Mouse (Mus musculus) hindbrain, embryonic 10.5 days (tissue): ENCODE data around the gene Sel1l3. TPM values are rescaled to one million over a fixed set of nuclear protein-coding genes. Genes with fewer than 3 reads are reported as not detected.

Source experiments
- DNase-seq: peaks from one replicate; pipeline ENCODE4 v3.0.0-alpha.2; 2017; ENCODE audit warnings: low spot score
- H3K27ac ChIP-seq: fragments of 300-500 bp; sonication (generic); 2 replicates; pipeline ENCODE4 v1.5.1; 2016; ENCODE audit warnings: mild to moderate bottlenecking, moderate library complexity
- H3K27me3 ChIP-seq: fragments of 300-500 bp; sonication (generic); 2 replicates; pipeline ENCODE4 v1.6.1; 2016; ENCODE audit warnings: mild to moderate bottlenecking; ENCODE audit not compliant: poor library complexity, insufficient read depth, severe bottlenecking
- H3K36me3 ChIP-seq: fragments of 300-500 bp; sonication (generic); 2 replicates; pipeline ENCODE4 v1.6.1; 2016; ENCODE audit warnings: mild to moderate bottlenecking, moderate library complexity
- H3K4me1 ChIP-seq: fragments of 300-500 bp; sonication (generic); replicated peaks from 2 replicates; pipeline ENCODE4 v1.6.1; 2016; ENCODE audit warnings: mild to moderate bottlenecking
- H3K4me3 ChIP-seq: fragments of 300-500 bp; sonication (generic); 2 replicates; pipeline ENCODE4 v1.5.1; 2016; ENCODE audit warnings: mild to moderate bottlenecking, moderate library complexity
- H3K9me3 ChIP-seq: fragments of 300-500 bp; sonication (generic); 2 replicates; pipeline ENCODE4 v1.6.1; 2016; ENCODE audit warnings: mild to moderate bottlenecking, moderate library complexity
- WGBS: fragments of 180-500 bp; shearing (Covaris S2); methylation state at CpG from one replicate; pipeline ENCODE4 v1.1.7; 2016; 5-methylcytosine and 5-hydroxymethylcytosine counted together
- polyA plus RNA-seq: library from polyadenylated mRNA; unstranded; fragments of >200 nt; fragmentation: Nextera tagmentation; extraction: Ambion mirVana; gene quantifications from 2 replicates; pipeline ENCODE4 v1.2.1, GENCODE M21; 2016

Gene Sel1l3
- 2.3 and 2.7 TPM in 2 replicates for polyA plus RNA-seq

GRCm38 (mm10) chr5:53213711-53214352 is at the start of gene Sel1l3:
Sel1l3 (minus strand) TSS chr5:53213927.
- Histone ChIP-seq H3K4me1 (peaks cover 42% of the 10 kb centered on the region), H3K27me3 (peaks cover 58% of the 10 kb centered on the region), H3K27ac (peak within 1 kb of the TSS; percentile 90), H3K36me3 (no peaks in the 10 kb centered on the region), H3K4me3 (peak within 1 kb of the TSS; percentile 76), H3K9me3 (no peaks in the 10 kb centered on the region)
- under 1% methylated on average over 27 of the region's 29 CpGs for WGBS
- peak; percentile 52 for DNase-seq

DNA sequence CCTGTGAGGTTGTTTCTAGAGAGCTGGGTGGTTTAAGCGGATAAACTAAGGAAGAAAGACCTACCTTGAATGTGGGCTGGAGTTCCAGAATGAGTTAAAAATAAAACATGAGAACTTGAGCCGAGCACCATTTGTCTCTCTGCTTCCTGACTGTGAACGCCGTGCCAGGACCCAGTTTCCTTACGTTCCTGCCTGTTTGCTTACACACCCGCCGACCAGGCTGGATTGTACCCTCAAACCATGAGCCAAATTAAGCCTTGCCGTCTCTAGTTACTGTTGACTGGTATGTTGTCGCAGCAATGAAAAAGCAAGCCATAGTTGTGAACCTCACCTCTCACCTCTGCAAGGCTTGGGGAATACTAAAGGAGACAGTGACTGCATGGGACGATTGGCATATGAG is 48.3 kb upstream of the Sel1l3 start:
- no peak for DNase-seq
- Histone ChIP-seq H3K4me3 (no peak overlapping the region), H3K4me1 (peaks cover 36% of the 10 kb centered on the region), H3K9me3 (no peaks in the 10 kb centered on the region), H3K27me3 (peaks cover 30% of the 10 kb centered on the region), H3K36me3 (no peaks in the 10 kb centered on the region), H3K27ac (no peak overlapping the region)
- 90% methylated on average over 10 of the region's 10 CpGs for WGBS

GRCm38 (mm10) chr5:53259894-53260293 is 46.2 kb upstream of the Sel1l3 start:
- H3K9me3 ChIP-seq = no peaks in the 10 kb centered on the region
- 69% methylated on average over 5 of the region's 5 CpGs for whole genome bisulfite sequencing
- H3K27ac ChIP-seq = no peak overlapping the region
- H3K36me3 ChIP-seq = no peaks in the 10 kb centered on the region
- H3K27me3 ChIP-seq = peaks cover 44% of the 10 kb centered on the region
- H3K4me1 ChIP-seq = peaks cover 27% of the 10 kb centered on the region
- DNase-seq = no peak
- no peak overlapping the region for H3K4me3 ChIP-seq

GRCm38 (mm10) chr5:53258038-53258786 is 44.5 kb upstream of the Sel1l3 start:
- peak overlapping the region; percentile 52 for H3K4me3 ChIP-seq
- H3K4me1 ChIP-seq = peaks cover 27% of the 10 kb centered on the region
- peaks cover 58% of the 10 kb centered on the region for H3K27me3 ChIP-seq
- no peaks in the 10 kb centered on the region for H3K9me3 ChIP-seq
- H3K36me3 ChIP-seq = no peaks in the 10 kb centered on the region
- 4% methylated on average over 29 of the region's 29 CpGs for WGBS
- peak; percentile 57 for DNase-seq
- peak overlapping the region; percentile 59 for H3K27ac ChIP-seq

DNA sequence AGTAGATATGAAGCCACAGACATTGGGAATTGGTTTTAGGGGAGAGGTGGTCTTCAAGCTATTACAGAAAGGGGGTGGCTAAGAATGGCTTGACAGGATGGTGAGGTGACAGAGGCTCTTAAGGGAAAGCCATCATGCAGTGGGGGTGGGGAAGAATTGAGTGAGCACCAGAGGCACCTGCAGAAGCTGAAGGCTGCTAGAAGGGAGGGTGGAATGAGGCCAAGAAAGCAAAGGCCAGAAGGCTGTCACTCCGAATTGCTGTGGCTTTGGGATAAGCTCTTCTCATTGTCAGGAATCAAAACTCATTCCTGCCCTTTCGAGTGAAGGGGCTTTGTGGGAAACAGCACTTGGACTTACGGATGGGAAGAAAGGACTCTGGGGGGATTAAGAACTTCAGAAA is 41.1 kb upstream of the Sel1l3 start:
- WGBS = 75% methylated on average over 3 of the region's 3 CpGs
- Histone ChIP-seq H3K9me3 (no peaks in the 10 kb centered on the region), H3K4me1 (peaks cover 27% of the 10 kb centered on the region), H3K27me3 (peaks cover 87% of the 10 kb centered on the region), H3K36me3 (no peaks in the 10 kb centered on the region), H3K27ac (no peak overlapping the region), H3K4me3 (no peak overlapping the region)
- no peak for DNase-seq

- no peaks in the 10 kb centered on the region for H3K9me3 ChIP-seq
- no peak overlapping the region for H3K27ac ChIP-seq
- H3K4me1 ChIP-seq = peaks cover 31% of the 10 kb centered on the region
- no peak for DNase-seq
- no peak overlapping the region for H3K4me3 ChIP-seq
- no peaks in the 10 kb centered on the region for H3K36me3 ChIP-seq
- 86% methylated on average over 5 of the region's 5 CpGs for WGBS
- H3K27me3 ChIP-seq = peaks cover 88% of the 10 kb centered on the region
Measured at GRCm38 (mm10) chr5:53254154-53254553, 40.4 kb upstream of the Sel1l3 start.

DNA sequence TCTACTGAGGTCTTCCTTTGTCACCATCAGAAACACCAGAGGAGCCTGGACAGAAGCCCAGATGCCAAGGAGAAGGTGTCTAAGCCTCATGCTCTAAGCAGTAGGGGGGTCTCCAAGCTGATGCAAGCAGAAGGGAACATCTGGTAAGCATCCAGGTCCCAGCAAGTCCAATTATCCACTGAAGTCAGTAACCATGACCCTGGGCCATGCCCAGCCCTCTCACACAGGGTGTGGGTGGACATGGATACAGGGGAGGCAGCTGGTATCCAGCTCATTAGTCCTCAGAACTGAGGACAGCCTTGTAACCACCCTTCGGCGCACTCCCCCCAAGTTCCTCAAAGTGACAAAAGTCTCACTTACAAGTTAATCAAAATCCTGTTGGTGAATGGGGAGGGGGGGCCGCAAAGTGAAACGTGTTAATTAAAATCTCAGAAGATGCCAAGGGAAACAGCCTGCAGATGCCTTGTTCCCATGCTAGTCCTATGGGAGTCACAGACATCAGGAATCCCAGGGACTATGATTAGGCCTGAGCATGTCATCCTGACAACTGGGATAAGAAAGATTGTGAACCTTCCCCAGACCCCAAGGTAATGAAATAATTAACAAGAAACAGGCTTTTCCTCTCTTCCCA is 35.8 kb upstream of the Sel1l3 start:
- Histone ChIP-seq H3K27me3 (peaks cover 83% of the 10 kb centered on the region), H3K4me3 (no peak overlapping the region), H3K27ac (no peak overlapping the region), H3K9me3 (no peaks in the 10 kb centered on the region), H3K36me3 (no peaks in the 10 kb centered on the region), H3K4me1 (peaks cover 19% of the 10 kb centered on the region)
- no peak for DNase-seq
- 70% methylated on average over 4 of the region's 4 CpGs for WGBS

DNA sequence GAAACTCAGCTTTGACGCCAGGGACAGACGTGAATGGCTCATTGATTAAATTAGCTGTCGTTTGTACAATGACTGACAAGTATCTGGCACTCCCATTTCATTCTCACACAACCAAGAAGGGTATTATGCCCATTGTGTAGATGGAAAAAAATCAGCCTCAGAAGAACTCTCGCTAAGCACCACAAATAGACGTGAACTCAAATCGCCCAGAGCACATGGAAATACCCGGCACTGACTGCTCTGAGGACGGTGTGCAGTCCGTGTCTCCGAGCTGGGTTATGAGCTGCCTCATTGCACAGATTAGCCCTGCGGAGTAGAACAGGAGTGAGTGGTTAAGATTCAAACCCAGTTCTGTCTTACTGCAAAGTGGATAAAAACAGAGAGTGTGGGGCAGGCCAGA is 34.8 kb upstream of the Sel1l3 start:
- H3K27me3 ChIP-seq = peaks cover 74% of the 10 kb centered on the region
- no peaks in the 10 kb centered on the region for H3K9me3 ChIP-seq
- H3K4me3 ChIP-seq = no peak overlapping the region
- peaks cover 19% of the 10 kb centered on the region for H3K4me1 ChIP-seq
- no peaks in the 10 kb centered on the region for H3K36me3 ChIP-seq
- DNase-seq = no peak
- no peak overlapping the region for H3K27ac ChIP-seq
- WGBS = 42% methylated on average over 11 of the region's 11 CpGs

DNA sequence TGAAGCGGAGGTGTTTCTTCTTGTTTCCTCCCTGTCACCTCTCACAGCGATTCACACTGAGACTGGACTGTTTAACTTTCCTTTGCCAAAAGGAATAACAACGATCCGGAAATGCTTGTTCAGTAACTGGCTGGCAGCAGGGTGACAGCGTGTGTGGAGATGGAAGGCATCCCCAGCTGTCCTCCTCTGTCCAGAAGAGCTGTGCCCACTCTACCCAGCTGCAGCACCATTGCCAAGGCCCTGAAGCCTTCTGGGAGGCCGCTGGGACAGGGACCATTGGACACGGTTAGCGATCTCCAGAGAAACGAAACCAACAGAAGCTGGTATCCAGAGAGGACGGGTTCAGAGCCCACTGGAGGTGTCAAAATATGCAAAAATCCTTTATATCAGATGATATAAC is 30.2 kb upstream of the Sel1l3 start:
- no peaks in the 10 kb centered on the region for H3K36me3 ChIP-seq
- H3K4me3 ChIP-seq = no peak overlapping the region
- H3K4me1 ChIP-seq = peaks cover 24% of the 10 kb centered on the region
- DNase-seq = no peak
- H3K27ac ChIP-seq = no peak overlapping the region
- 80% methylated on average over 10 of the region's 10 CpGs for WGBS
- H3K27me3 ChIP-seq = peaks cover 30% of the 10 kb centered on the region
- no peaks in the 10 kb centered on the region for H3K9me3 ChIP-seq

DNA sequence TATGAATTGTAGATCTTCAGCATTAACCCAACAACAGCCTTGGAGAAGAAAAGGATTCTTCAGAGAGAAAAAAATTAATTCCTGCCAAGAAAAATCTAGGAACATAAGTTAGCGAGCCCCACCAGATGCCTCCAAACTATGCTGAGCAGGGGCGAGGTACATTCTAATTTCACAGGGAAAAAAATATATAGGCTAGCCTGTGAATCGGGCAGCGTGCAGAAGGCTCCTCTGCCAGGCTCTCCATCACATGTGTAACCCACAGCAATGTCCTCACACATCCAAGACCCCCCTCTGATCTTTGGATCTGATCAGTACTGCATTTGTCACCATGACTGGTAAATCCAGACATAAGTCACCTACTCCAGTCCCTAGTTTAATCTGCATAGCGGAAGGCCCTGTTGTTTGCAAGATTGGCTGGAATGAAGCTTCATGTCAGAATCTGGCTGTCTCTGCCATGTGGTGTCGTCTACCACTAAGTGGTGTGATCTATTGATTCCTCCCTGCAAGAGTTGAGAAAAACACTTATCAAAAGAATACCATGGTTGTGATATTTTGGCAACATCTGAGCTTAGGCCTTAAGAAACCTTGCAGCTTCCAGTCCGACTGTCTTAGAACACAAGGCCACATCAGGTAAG is 29.3 kb upstream of the Sel1l3 start:
- Histone ChIP-seq H3K9me3 (no peaks in the 10 kb centered on the region), H3K4me3 (no peak overlapping the region), H3K27ac (no peak overlapping the region), H3K27me3 (peaks cover 26% of the 10 kb centered on the region), H3K4me1 (peaks cover 16% of the 10 kb centered on the region), H3K36me3 (no peaks in the 10 kb centered on the region)
- 93% methylated on average over 7 of the region's 7 CpGs for WGBS
- no peak for DNase-seq

- H3K27me3 ChIP-seq = peaks cover 17% of the 10 kb centered on the region
- no peaks in the 10 kb centered on the region for H3K9me3 ChIP-seq
- H3K36me3 ChIP-seq = no peaks in the 10 kb centered on the region
- H3K27ac ChIP-seq = no peak overlapping the region
- peaks cover 16% of the 10 kb centered on the region for H3K4me1 ChIP-seq
- no peak overlapping the region for H3K4me3 ChIP-seq
- 83% methylated on average over 5 of the region's 5 CpGs for WGBS
- DNase-seq = no peak
Measured at GRCm38 (mm10) chr5:53241963-53242362, 28.2 kb upstream of the Sel1l3 start.

- H3K4me3 ChIP-seq = no peak overlapping the region
- peaks cover 18% of the 10 kb centered on the region for H3K4me1 ChIP-seq
- no peak overlapping the region for H3K27ac ChIP-seq
- DNase-seq = no peak
- H3K36me3 ChIP-seq = no peaks in the 10 kb centered on the region
- WGBS = 46% methylated on average over 2 of the region's 2 CpGs
- H3K27me3 ChIP-seq = peaks cover 8% of the 10 kb centered on the region
- no peaks in the 10 kb centered on the region for H3K9me3 ChIP-seq
Measured at GRCm38 (mm10) chr5:53241109-53241508, 27.4 kb upstream of the Sel1l3 start.
